Mouse (Mus musculus): ENCODE data around the gene Nsf.
"Not testable (repeated sequence)": the region's sequence is repeated elsewhere in the genome, so short reads cannot be mapped to it uniquely, and the experiment has no call there.

Nsf gene

DNA sequence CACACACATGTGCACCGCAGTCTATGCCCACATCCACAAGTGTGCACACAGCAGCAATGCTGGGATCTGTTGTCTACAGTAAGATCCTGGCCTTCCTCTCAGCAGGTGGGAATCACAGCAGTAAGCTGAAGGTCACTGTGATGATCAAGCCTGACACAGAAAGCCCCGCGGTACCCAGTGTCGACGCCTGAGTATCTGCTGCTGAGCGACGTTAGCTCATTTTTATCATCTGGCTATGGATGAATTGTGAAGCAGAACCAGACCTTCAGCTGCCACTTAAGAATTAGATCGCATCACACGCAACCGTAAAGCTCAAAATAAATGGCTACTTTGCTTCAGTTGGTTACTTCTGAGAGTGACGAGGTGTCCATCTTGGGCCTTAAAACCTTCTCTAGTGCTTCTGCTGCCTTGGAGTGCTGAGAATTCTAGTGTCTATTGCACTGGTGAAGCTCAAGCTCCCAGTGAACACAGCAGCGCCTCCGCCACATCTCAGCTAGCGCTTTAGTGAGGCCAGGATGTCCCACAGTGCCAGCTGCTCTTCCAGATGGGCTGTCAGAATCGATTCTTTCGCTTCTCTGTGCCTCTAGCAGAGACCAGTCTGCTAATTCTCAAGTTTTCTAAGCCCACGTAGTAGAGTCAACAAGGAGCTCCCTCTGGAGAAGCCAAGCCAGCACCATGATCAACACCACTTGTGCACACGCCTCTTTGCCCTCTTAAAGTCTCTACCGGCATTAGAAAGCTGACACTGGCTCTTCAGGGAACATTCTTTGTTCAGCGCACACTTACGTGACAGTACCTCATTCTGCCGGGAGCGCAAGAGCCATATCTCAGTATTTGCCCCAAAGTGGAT, 63.3 kb downstream of the Nsf start:
- no peak for DNase-seq

DNA sequence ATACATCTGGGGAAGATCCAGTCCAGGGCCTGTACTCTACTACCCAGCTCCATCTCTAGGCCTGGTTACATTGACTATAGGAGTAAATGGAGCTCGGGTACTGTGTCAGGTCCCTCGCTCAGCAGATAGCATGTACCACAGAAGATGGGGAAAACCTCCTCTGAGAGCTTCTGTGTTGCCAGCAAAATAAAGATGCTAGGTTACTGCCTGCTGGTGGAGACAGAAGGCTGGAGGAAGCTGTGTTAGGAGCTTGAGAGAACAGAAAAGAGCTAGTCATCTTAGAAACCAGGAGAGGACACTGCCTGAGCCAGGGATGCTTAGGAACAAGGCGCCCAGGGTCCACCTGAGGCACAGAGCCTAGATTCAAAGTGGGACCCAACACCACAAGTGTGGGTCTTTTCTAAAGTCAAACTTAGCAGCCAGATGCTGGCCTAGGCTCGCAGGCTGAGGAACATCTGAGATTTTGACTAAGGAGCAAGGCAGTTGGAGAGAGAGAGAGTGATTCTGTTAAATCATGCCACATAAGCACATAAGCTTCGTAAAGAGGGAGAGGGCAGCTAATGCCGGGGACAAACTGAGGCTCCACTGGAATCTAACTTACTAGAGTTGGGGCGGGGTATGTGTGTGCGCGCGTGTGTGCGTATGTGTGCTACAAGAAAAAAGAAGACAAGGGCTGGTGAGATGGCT, 66.0 kb downstream of the Nsf start:
- no peak for DNase-seq

DNA sequence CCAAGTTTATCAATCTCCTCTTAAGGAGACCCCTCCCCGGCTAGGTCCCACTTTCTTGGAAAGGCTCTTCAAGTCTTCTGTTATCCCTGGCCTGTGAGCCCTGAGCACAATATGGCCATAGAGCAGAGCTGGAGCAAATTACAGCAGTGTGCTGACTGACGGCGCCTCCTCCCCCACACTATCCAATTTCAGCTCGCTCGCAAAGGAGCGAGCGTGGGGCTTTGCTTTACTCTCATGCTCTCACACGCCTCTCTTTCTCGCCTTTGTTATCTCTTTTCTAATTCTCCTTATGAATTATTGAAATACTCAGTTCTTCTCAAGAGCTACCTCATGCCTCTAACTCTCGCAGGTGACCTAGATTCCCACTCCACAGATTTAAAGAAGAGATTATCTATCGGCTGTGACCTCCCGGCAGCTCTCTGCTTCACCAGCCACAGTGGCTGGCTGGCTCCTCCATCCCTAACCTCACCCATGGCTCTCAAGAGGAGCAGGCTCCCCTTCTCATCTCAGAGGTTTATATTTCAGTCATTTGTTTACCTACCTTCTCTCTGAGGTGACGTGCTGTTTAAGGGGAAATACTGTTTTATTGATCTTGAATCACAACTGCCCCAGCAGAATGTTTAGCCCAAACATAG, 69.0 kb downstream of the Nsf start:
- DNase-seq: no peak

DNA sequence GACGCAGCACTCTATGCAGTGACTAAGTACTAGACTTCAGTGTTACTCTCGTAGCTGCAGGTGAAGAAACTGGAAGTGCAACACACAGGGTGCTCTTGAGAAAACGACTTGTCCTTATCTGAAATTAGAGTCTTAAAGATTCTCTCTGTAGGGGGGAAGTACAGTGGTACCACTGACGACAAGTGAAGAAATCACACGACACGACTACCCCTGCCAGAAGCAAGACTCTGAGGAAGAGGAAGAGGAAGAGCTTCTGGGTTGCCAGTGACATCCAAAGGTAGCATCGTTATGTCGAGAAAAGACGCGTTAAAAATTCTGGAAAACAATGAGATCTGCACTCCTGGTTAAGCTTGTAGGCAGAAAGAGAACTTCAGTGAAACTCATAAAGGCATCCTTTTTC, 70.1 kb downstream of the Nsf start:
- no peak for DNase-seq

DNA sequence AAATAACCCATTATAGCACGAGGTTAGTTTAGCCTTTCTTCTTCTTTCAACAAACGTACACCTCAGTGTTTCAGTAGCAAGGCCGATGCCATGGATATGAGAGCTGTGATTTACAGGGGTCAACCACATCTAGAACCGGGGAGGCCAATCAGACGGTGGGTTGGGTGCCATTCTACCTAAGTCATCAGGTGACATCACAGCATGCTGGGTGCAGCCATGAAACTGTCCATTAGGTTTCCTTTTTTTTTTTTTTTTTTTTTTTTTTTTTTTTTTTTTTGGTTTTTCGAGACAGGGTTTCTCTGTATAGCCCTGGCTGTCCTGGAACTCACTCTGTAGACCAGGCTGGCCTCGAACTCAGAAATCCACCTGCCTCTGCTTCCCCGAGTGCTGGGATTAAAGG, 74.4 kb downstream of the Nsf start:
- DNase-seq: not testable (repeated sequence)

DNA sequence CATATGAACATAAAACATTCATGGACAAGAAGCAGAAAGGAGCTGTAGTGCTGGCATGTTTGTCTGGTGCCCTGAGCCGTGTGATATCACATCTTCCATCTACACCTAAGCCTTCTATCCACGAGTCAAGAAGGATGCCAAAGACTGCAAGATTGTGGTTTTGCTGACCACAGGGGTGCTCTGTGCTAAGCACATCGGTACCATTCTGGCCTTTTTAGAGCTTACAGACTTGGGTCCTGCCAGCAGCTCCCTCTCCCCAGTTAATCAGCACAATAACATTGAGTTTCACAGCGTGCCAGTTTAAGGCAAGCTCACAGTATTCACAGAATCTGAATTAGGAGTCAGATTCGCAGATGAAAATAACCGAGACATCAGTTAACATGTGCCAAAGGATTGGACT, 75.4 kb downstream of the Nsf start:
- DNase-seq: no peak

DNA sequence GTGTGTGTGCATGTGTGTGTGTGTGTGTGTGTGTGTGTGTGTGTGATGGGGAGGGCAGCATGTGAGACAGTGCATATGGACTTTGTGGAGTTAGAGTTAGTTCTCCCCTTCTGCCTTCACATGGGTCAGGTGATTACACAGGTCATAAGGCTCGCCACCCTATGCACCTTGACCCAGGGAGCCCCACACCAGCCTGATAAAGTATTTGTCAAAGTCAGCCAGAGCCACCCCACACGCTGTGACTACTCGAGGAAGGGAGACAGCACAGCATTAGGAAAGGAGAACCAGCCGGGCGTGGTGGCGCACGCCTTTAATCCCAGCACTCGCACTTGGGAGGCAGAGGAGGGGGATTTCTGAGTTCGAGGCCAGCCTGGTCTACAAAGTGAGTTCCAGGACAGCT, 83.5 kb downstream of the Nsf start:
- no peak for DNase-seq

DNA sequence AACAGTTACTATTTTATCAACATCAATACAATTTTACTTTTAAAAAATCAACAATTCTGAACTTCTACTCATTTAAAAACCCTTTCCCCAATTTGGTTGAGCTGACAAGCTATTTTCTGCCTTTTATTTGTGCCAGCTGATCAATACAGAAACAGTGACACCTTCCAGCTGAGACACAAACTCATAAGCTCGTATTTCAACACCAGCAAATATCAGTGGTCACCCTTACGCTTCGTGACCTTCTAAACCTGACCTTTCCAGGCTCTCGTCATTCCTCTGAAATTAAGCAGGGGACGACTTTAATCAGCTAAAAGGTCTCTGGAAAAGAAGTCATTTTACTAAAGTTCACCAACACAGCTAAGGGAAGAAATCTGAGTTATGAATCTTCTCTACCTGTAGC, 86.2 kb downstream of the Nsf start:
- no peak for DNase-seq

DNA sequence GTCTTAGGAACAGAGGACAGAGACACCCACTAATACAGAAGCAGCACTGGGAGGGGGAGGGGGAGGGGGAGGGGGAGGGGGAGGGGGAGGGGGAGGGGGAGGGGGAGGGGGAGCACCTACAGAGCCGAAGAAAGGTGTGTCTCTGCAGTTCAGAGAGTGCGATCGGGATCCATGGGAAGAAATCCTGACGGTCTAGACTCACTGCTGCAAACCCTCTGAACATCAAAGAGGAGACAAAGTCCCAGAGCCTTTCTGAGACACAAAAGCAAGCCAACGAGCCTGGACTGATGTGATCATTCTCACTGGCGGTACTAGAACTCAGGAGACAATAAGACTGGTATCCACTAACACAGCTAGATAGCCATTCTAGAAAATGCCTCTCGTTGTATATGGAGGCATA, 88.5 kb downstream of the Nsf start:
- no peak for DNase-seq

DNA sequence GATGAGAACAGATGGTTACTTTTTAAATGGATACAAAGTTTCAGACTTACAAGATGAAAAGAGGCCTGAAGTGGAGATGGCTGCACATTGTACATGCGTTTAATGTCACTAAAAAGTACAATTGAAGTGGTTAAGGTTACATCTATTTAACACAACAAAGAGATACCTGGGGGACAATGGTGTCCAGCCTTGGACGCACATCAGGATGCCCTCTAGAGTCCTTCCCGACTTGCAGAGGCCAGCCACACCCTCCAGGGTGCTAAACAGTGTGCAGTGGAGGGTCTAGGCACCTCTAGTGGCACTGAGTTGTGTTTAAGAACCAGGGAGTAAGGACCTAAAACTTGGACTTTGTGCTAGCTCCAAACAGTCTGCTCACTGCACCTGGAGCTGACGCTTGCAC, 89.4 kb downstream of the Nsf start:
- no peak for DNase-seq

DNA sequence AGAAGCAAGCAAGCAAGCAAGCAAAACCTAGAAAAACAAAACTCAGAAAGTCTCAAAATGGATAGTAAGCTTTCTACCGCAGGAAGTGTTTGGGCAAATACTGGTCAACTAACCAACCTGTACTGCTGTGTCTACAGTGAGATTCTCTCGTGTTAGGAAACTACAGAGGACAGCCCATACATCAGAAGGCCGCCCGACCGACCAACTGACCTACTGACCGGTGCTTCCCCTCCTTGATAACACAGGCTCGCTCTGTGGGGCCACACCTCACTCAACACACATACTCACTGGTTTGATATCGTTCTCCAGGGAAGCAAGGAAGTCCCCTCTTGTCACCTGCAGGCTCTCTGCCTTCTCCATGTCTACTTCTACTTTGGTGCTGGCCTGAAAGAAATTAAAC, 90.9 kb downstream of the Nsf start:
- DNase-seq: no peak

DNA sequence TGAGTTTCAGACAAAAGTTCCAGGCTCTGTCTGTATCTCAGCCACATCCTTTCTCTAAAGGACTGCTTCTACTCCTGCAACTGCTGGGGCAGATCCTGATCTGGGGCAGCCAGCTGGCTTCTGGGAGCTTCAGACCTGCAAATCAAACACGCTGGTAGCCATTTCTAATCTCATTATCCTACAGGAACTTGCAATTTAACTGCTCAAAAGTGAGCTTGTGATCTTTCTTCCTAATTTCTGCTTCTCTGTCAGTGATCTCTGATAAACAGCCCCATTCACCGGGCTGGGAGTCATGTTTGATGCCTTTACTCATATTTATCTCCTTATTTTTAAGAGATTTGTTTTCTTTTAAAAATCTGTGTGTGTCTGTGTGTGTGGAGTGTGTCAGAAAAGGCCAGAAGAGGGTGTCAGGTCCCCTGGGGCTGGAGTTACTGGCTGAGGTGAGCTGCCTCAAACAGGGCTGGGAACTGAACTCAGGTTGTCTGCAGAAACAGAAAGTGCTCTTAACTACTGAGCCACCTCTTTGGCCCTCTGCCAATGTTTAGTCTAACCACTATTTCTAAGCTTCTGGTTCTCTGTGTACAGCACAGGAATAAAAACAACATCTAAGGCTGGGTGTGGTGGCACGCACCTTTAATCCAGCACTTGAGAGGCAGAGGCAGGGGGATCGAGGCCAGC, 93.8 kb downstream of the Nsf start:
- DNase-seq: no peak

DNA sequence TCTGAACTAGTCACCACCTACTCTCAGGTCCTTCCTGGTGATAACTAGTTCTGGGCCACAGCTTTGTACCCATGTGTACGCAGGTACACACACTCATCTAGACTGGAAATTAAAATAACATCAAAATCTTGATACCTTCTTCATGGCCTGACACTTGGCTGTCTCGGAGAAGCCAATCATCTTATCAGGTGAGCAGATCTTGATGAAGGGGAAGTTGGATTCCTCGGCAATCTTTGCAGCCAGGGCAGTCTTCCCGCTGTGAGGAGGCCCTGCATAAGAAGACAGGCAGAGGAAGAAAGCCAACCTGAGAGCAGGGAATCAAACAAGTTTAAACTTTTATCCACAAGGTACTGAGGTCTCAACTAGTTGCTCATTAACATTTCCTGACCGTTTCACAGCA, 95.1 kb downstream of the Nsf start:
- no peak for DNase-seq

DNA sequence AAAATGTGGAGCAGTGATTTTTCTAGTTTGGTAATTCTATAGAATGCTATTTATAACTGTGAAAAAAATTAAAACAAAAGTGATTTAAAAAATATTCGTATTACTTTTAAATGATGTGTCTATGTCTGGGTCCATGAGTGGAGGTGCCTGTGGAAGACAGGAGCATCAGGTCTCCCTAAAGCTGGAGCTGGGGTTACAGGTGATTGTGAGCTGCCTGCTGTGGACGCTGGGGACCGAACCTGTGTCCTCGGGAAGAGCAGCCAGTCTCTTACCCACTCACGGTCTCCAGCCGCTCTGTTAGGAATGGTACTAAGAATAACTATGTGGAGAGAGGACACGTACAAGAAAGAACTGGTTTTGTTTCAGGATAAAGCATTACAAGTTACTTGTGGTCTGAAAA, 97.2 kb downstream of the Nsf start:
- no peak for DNase-seq

DNA sequence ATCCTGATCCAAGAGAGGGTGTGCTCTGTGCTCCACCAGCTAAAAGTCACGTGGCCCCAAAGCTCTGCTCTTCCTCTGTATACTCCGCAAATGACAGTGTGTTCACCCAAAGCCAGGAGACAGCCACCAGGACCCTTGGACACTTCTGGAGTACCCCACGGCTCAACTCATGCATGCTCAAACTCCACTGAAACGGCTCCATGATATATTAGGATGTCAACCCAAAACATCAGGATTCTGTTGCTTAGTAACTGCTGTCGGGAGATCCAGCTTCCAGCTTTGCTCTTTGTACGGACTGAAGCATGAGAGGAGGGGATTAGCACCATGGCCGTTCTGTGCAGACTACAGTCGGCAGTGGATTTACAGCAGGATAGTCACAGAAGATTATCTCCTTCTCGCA, 99.6 kb downstream of the Nsf start:
- no peak for DNase-seq

DNA sequence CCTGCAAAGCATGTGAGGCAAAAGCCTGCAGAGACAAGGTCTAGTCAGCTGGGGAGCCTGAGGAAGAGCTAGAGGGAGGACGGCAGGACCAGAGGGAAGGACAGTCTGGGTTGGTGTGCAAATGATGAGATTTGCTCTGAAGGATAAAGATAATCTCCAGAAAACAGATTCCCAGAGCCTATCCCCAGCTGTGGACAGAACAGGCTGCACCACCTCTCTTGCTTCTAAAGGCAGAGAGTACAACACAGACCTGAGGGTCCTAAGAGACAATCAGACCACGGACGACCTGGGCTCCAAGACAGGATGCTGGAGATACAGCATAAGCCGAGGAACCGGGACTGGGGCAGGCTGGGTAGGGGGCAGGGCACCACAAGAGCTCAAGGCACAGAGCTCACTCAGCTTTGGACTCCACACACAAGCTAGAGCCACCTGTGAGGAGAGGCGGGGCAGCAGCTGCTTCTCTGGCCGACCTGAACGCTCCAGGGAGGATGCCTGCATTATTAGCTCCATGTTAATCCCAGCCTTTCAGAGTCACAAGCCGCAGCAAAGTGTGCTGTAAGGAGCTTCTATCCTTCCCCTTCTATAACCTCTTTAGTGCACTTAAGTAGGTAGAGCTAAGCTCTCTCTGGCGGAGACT, 100.5 kb downstream of the Nsf start:
- no peak for DNase-seq

DNA sequence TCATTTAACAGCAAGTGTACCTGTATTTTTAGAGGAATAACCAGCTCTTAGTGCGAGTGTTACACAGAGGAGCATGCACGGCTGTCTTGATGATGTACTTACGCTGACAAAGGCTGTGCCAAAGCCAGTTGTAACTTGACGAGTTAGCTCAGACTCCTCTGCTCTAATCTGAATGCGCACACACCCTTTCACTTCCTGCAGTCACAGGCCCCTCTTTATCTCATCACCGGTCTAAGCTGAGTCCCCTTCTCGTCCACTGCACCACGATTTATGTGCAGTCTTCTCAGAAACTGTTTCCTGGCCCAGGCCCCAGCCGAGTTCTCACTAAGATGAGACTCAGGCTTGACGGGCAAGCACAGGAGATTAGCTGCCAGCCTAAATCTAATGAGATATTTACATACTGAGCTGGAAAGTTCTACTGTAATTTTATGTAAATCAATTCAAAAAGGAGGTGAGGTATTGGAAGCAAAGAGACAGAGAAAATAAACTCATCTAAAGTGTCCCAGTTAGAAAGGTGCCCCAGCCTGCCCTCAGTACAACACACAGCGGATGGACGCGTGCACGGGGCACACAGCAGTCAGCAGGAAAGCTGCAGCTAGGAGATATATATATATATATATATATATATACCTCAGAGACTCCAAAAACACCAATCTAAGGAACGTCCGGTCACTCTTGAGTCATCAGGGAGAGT, 101.1 kb downstream of the Nsf start:
- no peak for DNase-seq

DNA sequence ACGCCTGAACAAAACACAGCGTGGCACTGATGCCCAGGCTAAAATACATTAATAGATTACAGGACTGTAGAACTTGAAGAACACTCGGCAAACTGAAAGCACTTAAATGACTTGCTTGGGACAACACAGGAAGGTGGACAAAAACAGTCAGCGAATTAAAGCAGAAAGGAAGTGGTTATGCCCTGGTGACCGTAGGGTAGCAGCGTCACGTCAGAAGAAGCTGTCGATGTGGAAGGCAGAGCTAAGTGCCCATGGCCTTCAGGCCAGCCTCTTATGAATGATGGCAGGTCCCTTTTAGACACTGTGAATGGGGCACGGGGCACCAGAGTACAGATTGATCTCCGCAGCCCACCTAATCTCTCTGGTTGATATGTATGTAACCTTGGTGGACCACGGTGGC, 105.6 kb downstream of the Nsf start:
- DNase-seq: no peak

DNA sequence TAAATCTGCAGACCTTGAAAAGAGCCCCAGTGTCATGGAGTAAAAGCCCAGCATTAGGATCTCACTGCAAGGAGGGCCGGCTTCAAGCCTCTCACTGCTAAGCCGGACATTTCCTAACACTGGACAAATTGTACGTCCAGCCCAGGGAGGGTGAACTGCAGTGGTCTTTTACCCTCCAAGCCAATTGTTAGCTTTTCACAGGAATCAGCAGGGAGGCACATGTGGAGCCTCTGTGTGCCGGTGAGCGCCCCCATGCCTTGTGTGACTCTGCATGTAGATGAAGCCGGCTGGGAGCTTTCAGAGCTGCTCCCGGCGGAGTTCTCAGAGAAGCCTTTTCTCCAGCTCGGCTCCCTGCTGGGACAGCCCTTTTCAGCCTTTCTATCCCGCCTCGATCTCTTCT, 113.0 kb downstream of the Nsf start:
- peak; percentile 27 for DNase-seq

DNA sequence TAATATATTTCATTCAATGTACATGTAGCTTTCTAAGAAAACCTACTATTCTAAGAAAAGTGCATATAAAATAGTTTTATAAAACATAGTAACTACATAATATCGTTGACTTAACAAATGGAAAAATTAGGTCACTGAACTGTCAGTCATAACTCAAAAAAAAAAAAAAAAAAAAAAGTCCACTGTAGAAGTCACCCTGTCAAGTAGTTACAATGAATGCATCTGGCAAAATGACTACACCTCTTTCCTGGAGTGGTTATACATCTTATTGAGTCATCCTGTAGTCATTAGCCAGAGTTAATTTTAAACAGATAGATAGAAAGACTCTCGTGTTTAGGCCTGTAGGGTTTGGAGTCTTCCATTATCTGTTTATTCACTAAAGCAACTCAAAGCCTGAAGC, 114.9 kb downstream of the Nsf start:
- DNase-seq: no peak

DNA sequence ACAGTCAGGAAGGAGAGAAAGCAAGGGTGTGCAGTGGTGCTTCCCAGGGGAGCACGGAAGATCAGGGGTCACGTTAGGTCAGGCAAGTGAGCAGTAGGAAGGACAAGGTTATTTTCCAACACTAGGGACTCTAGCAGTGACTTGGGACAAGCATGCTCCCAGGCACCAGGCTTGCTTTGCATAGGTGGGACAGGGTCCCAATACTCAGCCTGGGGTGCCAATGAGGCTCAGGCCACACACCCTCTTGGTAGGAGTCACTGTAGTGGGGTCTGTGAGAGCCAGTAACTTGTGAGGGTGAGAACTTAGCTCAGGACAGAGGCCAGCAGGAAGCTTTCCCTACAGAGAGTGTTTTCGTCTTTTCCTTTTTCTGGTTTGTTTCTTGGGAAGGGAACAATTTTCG, 121.5 kb downstream of the Nsf start:
- DNase-seq: no peak

DNA sequence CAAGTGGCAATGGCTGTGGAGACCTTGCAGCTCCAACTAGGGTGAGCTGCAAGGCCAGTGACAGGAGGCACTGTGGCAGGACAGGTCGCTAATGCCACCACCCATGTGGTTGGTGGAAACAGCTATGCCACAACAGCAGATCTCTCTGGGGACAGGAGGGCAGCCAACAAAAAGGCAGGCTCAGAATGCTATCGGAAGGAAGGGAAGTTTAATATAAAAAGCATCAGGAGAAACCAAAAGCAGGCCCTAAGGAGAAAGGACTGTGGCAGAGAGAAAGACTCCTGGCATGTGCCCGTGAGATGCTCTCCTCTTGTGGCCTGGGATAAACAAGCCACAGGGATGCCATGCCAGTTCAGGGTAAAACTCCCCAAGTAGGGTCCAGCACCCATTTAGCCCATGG, 122.1 kb downstream of the Nsf start:
- no peak for DNase-seq

DNA sequence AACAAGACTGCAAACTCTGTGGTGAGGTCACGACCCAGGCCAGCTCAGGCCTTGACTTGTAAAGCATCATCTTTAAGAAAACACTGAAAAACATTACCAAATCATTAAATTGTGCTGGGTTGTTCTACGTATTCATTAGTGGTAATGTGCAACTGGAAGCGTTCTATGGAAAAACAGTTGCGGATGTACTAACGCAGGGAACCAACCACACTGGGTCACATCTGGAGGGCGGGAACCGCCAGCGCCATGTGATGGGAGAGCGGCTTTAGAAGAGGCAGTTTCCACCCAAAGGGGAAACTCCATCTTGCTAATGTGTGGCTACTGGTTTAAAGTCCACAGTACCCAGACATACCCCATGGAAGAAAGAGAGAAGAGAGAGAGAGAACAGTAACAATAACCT, 123.4 kb downstream of the Nsf start:
- DNase-seq: no peak

Measured in cerebellum, adult 11-12 months (tissue).